Mouse (Mus musculus) hematopoietic multipotent progenitor cell, adult 10-12 weeks (in vitro differentiated cells): ENCODE results near the gene Ints2. TPM values are rescaled to one million over a fixed set of nuclear protein-coding genes. Genes with fewer than 3 reads are reported as not detected.

Experiments
- polyA plus RNA-seq: library from polyadenylated mRNA; stranded (reverse); fragments of >175 nt; gene quantifications from 2 replicates; pipeline ENCODE4 v1.2.3, GENCODE M21; 2012; ENCODE audit warnings: low replicate concordance

Gene Ints2
- polyA plus RNA-seq: 0.73 and 2.3 TPM in 2 replicates

GRCm38 (mm10) chr11:86257460-86258076 lies at the start of gene Ints2:
Ints2 (minus strand) TSS chr11:86257575.

GRCm38 (mm10) chr11:86201037-86201786 lies 56.2 kb downstream of the Ints2 start, which contains the start of gene Brip1:
Brip1 (minus strand) TSS chr11:86201193.

Other genes with a start within 250 kb of the Ints2 start
- gene Brip1, start 56.4 kb downstream of the Ints2 start, polyA plus RNA-seq: 0.03 and 0.11 TPM in 2 replicates
- gene Med13, start 100.0 kb upstream of the Ints2 start, polyA plus RNA-seq: 5.0 and 6.0 TPM in 2 replicates
- gene Rnft1, start 227.1 kb upstream of the Ints2 start, polyA plus RNA-seq: 9.9 and 15.2 TPM in 2 replicates